Mouse (Mus musculus) spleen, adult 2 months (tissue): ENCODE results near the gene Catsperz.

Experiments used
- CTCF ChIP-seq: fragments of 200-500 bp; IDR thresholded peaks from 2 replicates; pipeline ENCODE4 v1.5.1; 2011; ENCODE audit warnings: mild to moderate bottlenecking, inconsistent platforms; ENCODE audit not compliant: insufficient read depth, insufficient read length, insufficient replicate concordance; ENCODE audit errors: extremely low read depth
- POLR2A ChIP-seq: fragments of 200-500 bp; IDR thresholded peaks from 2 replicates; pipeline ENCODE4 v1.6.1; 2011; ENCODE audit warnings: low read depth, low read length, inconsistent platforms

DNA sequence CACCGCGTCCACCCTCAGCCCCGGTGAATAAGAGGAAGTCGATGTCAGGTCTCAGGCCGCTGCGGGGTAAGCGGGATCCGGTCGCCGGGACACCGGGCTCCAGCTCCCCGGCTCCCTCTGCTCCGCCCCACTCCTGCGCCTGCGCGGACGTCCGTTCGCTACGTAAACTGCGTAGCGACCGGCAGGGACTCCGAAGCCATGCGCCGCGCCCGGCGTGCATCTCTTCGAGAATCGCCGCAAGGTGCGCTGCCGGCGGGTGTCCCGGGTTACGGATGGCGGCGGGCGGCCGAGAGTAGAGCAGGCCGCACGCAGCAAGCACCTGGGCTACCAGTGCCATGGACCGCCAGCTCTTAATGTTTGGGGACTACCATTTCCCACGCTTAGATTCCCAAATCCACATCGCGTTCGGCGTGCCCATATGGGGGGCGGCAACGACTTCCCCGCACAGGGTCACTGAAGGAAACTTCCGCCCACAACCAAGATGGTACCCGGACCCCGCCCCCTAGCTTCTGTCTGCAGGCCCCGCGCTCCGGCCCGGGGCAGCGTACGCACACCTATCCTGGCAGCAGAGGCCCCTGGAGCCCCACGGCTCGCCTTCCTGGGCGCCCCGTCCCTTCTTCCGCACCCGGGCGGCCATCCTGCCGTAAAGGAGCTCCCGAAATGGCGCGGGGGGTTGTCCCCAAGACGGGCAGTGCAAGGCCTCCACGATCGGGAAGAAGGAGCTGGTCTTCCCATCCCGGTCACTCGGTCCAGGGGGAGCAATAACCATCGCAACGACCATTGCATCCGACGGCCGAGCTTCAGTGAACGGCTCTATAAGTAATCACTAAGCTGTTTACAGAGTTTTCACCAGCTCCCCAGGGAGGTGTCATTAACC lies 16.4 kb upstream of the Catsperz start, which contains the start of gene Bad:
- TF ChIP-seq CTCF (no peak), POLR2A (no peak)
